Mouse (Mus musculus): Measurements from ENCODE around the gene Flvcr2.

DNA sequence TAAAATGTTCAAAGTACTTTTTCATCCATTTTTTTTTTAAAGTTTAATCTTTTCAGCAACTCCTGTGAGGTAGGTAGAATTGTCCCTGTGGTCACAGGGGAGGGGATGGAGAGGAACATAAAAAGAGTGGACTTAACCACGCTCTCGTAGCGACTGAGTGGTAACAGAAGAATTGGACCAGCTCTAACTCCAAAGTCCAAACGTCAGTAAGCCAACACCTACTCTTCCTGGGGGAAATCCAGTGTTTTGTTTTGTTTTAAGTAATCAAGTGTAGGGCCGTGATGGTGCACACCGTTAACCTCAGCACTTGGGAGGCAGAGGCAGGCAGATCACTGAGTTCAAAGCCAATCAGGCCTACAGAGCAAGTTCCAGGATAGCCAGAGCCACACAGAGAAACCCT, 5.8 kb downstream of the Flvcr2 start:
- no peak for TF ChIP-seq GATA1 (IDR thresholded peaks at IDR 0.05; ENCODE audit: low read depth, low read length)
- TF ChIP-seq ZNF384 (IDR thresholded peaks at IDR 0.05; ENCODE audit: low read depth, low read length) = no peak
- TF ChIP-seq TBP (IDR thresholded peaks at IDR 0.05; ENCODE audit: low read depth, low read length) = no peak
- no peak for TF ChIP-seq POLR2A (IDR thresholded peaks at IDR 0.05; ENCODE audit: control insufficient read depth in 1 of 2, insufficient read depth in 1 of 2, low read depth in 1 of 2, low read length in 2 of 2, poor library complexity in 1 of 2)
- TF ChIP-seq EP300 (IDR thresholded peaks at IDR 0.05; ENCODE audit: low read depth in 1 of 2, low read length in 2 of 2) = no peak

Measured in MEL (cell line).